ENCODE assay signal across 8 mouse cellular contexts in genomic region chr12:80260056-80260743, GRCm38 (mm10). TPM values are rescaled to one million over a fixed set of nuclear protein-coding genes. Genes with fewer than 3 reads are reported as not detected.
DNase-seq lines count a peak whose midpoint lies in the region; ATAC-seq lines count a peak whose summit lies in the region.

Gene Actn1, minus strand, starts transcription at chr12:80260371.

- H3K9ac ChIP-seq in hindbrain, embryonic 13.5 days = peak within 1 kb of the TSS; percentile 88

- peaks cover 22% of the 10 kb centered on the region for H3K4me1 ChIP-seq in hindbrain, embryonic 13.5 days (replicated peaks)

- H3K9me3 ChIP-seq in hindbrain, embryonic 13.5 days = no peaks in the 10 kb centered on the region

- peak within 1 kb of the TSS; percentile 90 for H3K27ac ChIP-seq in hindbrain, embryonic 13.5 days

- under 1% methylated on average over 53 of the region's 55 CpGs for WGBS in hindbrain, embryonic 13.5 days

- DNase-seq in T-cell, adult 2 months (ENCODE audit: low spot score) = peak; percentile 62
- DNase-seq in cerebellum, postnatal 36 days = peak; percentile 86 to 90
- DNase-seq in frontal cortex, postnatal 25 days (ENCODE audit: low spot score in 2 of 2) = peak; percentile 73 to 84
- DNase-seq in layer of hippocampus, postnatal 25 days (ENCODE audit: extremely low spot score in 1 of 2, low spot score in 1 of 2) = peak; percentile 75 to 76
- DNase-seq in lung, postnatal 14 days = peak; percentile 87
- peak; percentile 93 for DNase-seq in retina, embryonic 14.5 days (ENCODE audit: low spot score)
- peak; percentile 76 to 85 for DNase-seq in thymus, postnatal 36 days

- peak within 1 kb of the TSS; percentile 89 for H3K4me2 ChIP-seq in hindbrain, embryonic 13.5 days

- H3K36me3 ChIP-seq in hindbrain, embryonic 13.5 days = no peaks in the 10 kb centered on the region

- H3K27me3 ChIP-seq in hindbrain, embryonic 13.5 days = 0 out of 2 replicates have a peak, but pooled peaks cover 13% of the 10 kb centered on the region

- peak; percentile 95 for ATAC-seq in hindbrain, embryonic 13.5 days (ENCODE audit: low FRiP score)

- peak within 1 kb of the TSS; percentile 82 for H3K4me3 ChIP-seq in hindbrain, embryonic 13.5 days

RNA-seq across cellular contexts. Expression of gene Actn1, which starts in this region (rescaled TPM):
- 7.0 TPM in 2 replicates for polyA plus RNA-seq in hindbrain, embryonic 13.5 days (2015; fragmentation: Nextera tagmentation; extraction: Ambion mirVana)
- total RNA-seq in layer of hippocampus, postnatal 25 days (2021) = 100 to 1,000 TPM in 1 of 2 experiments, 10 to 100 TPM in 1; 93.4 to 102 TPM

Comparison
In these comparisons a context has a peak if more than half of its experiments do, and no peak if none do; other contexts are left out.
1. Peak in every context shown above with its lines: DNase-seq, ATAC-seq, H3K4me3 ChIP-seq and H3K27ac ChIP-seq.